Mouse (Mus musculus) hematopoietic stem cell, adult 5-6 weeks (primary cell): Measurements from ENCODE around the gene Cnga1. TPM values are rescaled to one million over a fixed set of nuclear protein-coding genes. Genes with fewer than 3 reads are reported as not detected.
A peak's percentile ranks its signal among the peaks of the same experiment; 100 is the strongest.

ENCODE experiments used
- ATAC-seq, 2 experiments: fragments of 125-278 bp in 1 of 2; replicated peaks in 1 of 2; 2 replicates each; pipeline ENCODE4 v1.8.0; 2016 to 2017; ENCODE audit warnings: inconsistent platforms in 2 of 2, mild to moderate bottlenecking in 2 of 2, moderate number of reproducible peaks in 2 of 2, low read depth in 1 of 2, moderate TSS enrichment in 1 of 2; ENCODE audit not compliant: low FRiP score in 2 of 2, poor library complexity in 2 of 2, severe bottlenecking in 2 of 2, insufficient read depth in 1 of 2, low TSS enrichment in 1 of 2
- total RNA-seq: library from RNA; stranded (forward); fragments of 172-1452, 232-1000 nt; gene quantifications from 2 replicates; pipeline ENCODE4 v1.2.3, GENCODE M21; 2017

The Cnga1 gene
- 0.05 and 0.13 TPM in 2 replicates for total RNA-seq

- ATAC-seq, result no peak
Observed at GRCm38 (mm10) chr5:72644175-72644574, at the start of gene Cnga1. TSS of gene Cnga1 (minus strand) at chr5:72644275.

GRCm38 (mm10) chr5:72690516-72690915, 46.4 kb upstream of the Cnga1 start:
- no peak for ATAC-seq

GRCm38 (mm10) chr5:72689556-72689955, 45.5 kb upstream of the Cnga1 start:
- ATAC-seq, result no peak

- no peak for ATAC-seq
Observed at GRCm38 (mm10) chr5:72681451-72681850, 37.4 kb upstream of the Cnga1 start.

- no peak for ATAC-seq
Observed at GRCm38 (mm10) chr5:72674994-72675542, 31.0 kb upstream of the Cnga1 start.

- no peak for ATAC-seq
Observed at GRCm38 (mm10) chr5:72671017-72671699, 27.1 kb upstream of the Cnga1 start.

- ATAC-seq, result no peak
Observed at GRCm38 (mm10) chr5:72668351-72668750, 24.3 kb upstream of the Cnga1 start.

GRCm38 (mm10) chr5:72666428-72666827, 22.4 kb upstream of the Cnga1 start:
- ATAC-seq, result no peak

- ATAC-seq, result peak; percentile 65 to 75; a peak in 3 of 4 replicates
Observed at GRCm38 (mm10) chr5:72665281-72665680, 21.2 kb upstream of the Cnga1 start.

- no peak for ATAC-seq
Observed at GRCm38 (mm10) chr5:72664854-72665253, 20.8 kb upstream of the Cnga1 start.

- ATAC-seq, result no peak
Observed at GRCm38 (mm10) chr5:72664126-72664525, 20.1 kb upstream of the Cnga1 start.

- ATAC-seq, result no peak
Observed at GRCm38 (mm10) chr5:72661051-72661781, 17.1 kb upstream of the Cnga1 start.

- no peak for ATAC-seq
Observed at GRCm38 (mm10) chr5:72658375-72658774, 14.3 kb upstream of the Cnga1 start.

- no peak for ATAC-seq
Observed at GRCm38 (mm10) chr5:72656270-72656791, 12.3 kb upstream of the Cnga1 start.

- ATAC-seq, result no peak
Observed at GRCm38 (mm10) chr5:72653068-72653674, 9.1 kb upstream of the Cnga1 start.

GRCm38 (mm10) chr5:72648987-72649735, 5.1 kb upstream of the Cnga1 start:
- no peak for ATAC-seq

GRCm38 (mm10) chr5:72647958-72648595, 4.0 kb upstream of the Cnga1 start:
- ATAC-seq, result peak; percentile 17 to 35; a peak in 3 of 4 replicates
